Mouse (Mus musculus): ENCODE results near the gene Ostm1. TPM values are rescaled to one million over a fixed set of nuclear protein-coding genes. Genes with fewer than 3 reads are reported as not detected.

Gene Ostm1
- total RNA-seq, 2 experiments from 2014 or later: 40.9 to 42.1 TPM

GRCm38 (mm10) chr10:42643638-42644037 lies 60.0 kb downstream of the Ostm1 start:
- DNase-seq (ENCODE audit: extremely low spot score in 1 of 2, low spot score in 2 of 2): no peak

GRCm38 (mm10) chr10:42646340-42646739 lies 62.7 kb downstream of the Ostm1 start:
- no peak for DNase-seq (ENCODE audit: extremely low spot score in 1 of 2, low spot score in 2 of 2)
- intact Hi-C loops (cut with DNase I): no loop called here

More at GRCm38 (mm10) chr10:42643638-42644037, 60.0 kb downstream of the Ostm1 start:
- intact Hi-C loops (cut with DNase I): no loop called here

- no peak for DNase-seq (ENCODE audit: extremely low spot score in 1 of 2, low spot score in 2 of 2)
- intact Hi-C loops (cut with DNase I): no loop called here
These were observed 78.3 kb downstream of the Ostm1 start for GRCm38 (mm10) chr10:42661916-42662315.

GRCm38 (mm10) chr10:42669970-42670369 lies 86.3 kb downstream of the Ostm1 start:
- no peak for DNase-seq (ENCODE audit: extremely low spot score in 1 of 2, low spot score in 2 of 2)
- intact Hi-C loops (cut with DNase I): no loop called here

- intact Hi-C loops (cut with DNase I): no loop called here
- DNase-seq (ENCODE audit: extremely low spot score in 1 of 2, low spot score in 2 of 2): no peak
These were observed 89.2 kb downstream of the Ostm1 start for GRCm38 (mm10) chr10:42672798-42673197.

GRCm38 (mm10) chr10:42675571-42675970 lies 91.9 kb downstream of the Ostm1 start:
- intact Hi-C loops (cut with DNase I): no loop called here
- DNase-seq (ENCODE audit: extremely low spot score in 1 of 2, low spot score in 2 of 2): no peak

- no peak for DNase-seq (ENCODE audit: extremely low spot score in 1 of 2, low spot score in 2 of 2)
- intact Hi-C loops (cut with DNase I): no loop called here
These were observed 94.7 kb downstream of the Ostm1 start for GRCm38 (mm10) chr10:42678331-42678730.

- intact Hi-C loops (cut with DNase I): no loop called here
- peak; percentile 87 to 96 for DNase-seq (ENCODE audit: extremely low spot score in 1 of 2, low spot score in 2 of 2)
These were observed 95.2 kb downstream of the Ostm1 start for GRCm38 (mm10) chr10:42678755-42679364.

GRCm38 (mm10) chr10:42679586-42679985 lies 96.0 kb downstream of the Ostm1 start:
- no peak for DNase-seq (ENCODE audit: extremely low spot score in 1 of 2, low spot score in 2 of 2)
- intact Hi-C loops (cut with DNase I): no loop called here

- intact Hi-C loops (cut with DNase I): no loop called here
- no peak for DNase-seq (ENCODE audit: extremely low spot score in 1 of 2, low spot score in 2 of 2)
These were observed 97.0 kb downstream of the Ostm1 start for GRCm38 (mm10) chr10:42680582-42681001.

GRCm38 (mm10) chr10:42682421-42682820 lies 98.8 kb downstream of the Ostm1 start:
- intact Hi-C loops (cut with DNase I): no loop called here
- DNase-seq (ENCODE audit: extremely low spot score in 1 of 2, low spot score in 2 of 2): no peak

GRCm38 (mm10) chr10:42687873-42688272 lies 104.3 kb downstream of the Ostm1 start:
- no peak for DNase-seq (ENCODE audit: extremely low spot score in 1 of 2, low spot score in 2 of 2)
- intact Hi-C loops (cut with DNase I): no loop called here

GRCm38 (mm10) chr10:42689694-42690093 lies 106.1 kb downstream of the Ostm1 start:
- intact Hi-C loops (cut with DNase I): no loop called here
- no peak for DNase-seq (ENCODE audit: extremely low spot score in 1 of 2, low spot score in 2 of 2)

- no peak for DNase-seq (ENCODE audit: extremely low spot score in 1 of 2, low spot score in 2 of 2)
- intact Hi-C loops (cut with DNase I): no loop called here
These were observed 106.8 kb downstream of the Ostm1 start for GRCm38 (mm10) chr10:42690233-42691028.

- intact Hi-C loops (cut with DNase I): no loop called here
- no peak for DNase-seq (ENCODE audit: extremely low spot score in 1 of 2, low spot score in 2 of 2)
These were observed 107.4 kb downstream of the Ostm1 start for GRCm38 (mm10) chr10:42691051-42691450.

- DNase-seq (ENCODE audit: extremely low spot score in 1 of 2, low spot score in 2 of 2): no peak
- intact Hi-C loops (cut with DNase I): no loop called here
These were observed 108.5 kb downstream of the Ostm1 start for GRCm38 (mm10) chr10:42692095-42692494.

- intact Hi-C loops (cut with DNase I): no loop called here
- no peak for DNase-seq (ENCODE audit: extremely low spot score in 1 of 2, low spot score in 2 of 2)
These were observed 109.2 kb downstream of the Ostm1 start for GRCm38 (mm10) chr10:42692794-42693193.

GRCm38 (mm10) chr10:42693482-42693881 lies 109.9 kb downstream of the Ostm1 start:
- intact Hi-C loops (cut with DNase I): no loop called here
- no peak for DNase-seq (ENCODE audit: extremely low spot score in 1 of 2, low spot score in 2 of 2)

GRCm38 (mm10) chr10:42696361-42696760 lies 112.7 kb downstream of the Ostm1 start:
- intact Hi-C loops (cut with DNase I): no loop called here
- no peak for DNase-seq (ENCODE audit: extremely low spot score in 1 of 2, low spot score in 2 of 2)

- peak; percentile 54 to 55 for DNase-seq (ENCODE audit: extremely low spot score in 1 of 2, low spot score in 2 of 2)
- intact Hi-C loops (cut with DNase I): no loop called here
These were observed 113.4 kb downstream of the Ostm1 start for GRCm38 (mm10) chr10:42697007-42697406.

Data from left cerebral cortex, postnatal 10 days (tissue).